ENCODE assay signal across 28 mouse cellular contexts in the genomic region with DNA sequence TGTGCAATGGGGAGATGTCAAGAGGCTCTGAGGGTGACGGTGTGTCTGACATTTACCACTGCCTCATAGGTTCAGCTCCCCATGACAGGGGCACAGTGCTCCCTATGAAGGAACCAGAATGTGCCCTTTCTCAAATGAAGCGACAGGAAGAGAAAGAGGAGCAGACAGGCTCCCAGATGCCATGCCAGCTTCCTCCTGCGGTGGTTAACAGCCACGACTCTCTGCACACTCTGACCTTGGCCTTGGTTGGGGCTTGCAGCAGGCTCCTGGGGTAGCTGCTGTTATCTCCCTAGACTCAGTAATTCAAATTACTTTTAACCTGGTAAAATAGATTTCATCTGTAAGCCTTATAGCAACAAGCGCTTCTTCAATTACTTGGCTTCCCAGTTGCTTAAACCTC.
DNase-seq lines count a peak whose midpoint lies in the region; ATAC-seq and TF ChIP-seq lines count a peak whose summit lies in the region.
"Had no signal": no experiment of that assay in that cellular context is flagged by ENCODE, and none has a peak within 500 bp of the region (broad histone marks: within the 10 kb centered on the region; RNA-seq: fewer than 3 reads in every experiment).

No protein-coding gene starts in this region.

- TF ChIP-seq EP300 in heart, adult 2 months (IDR thresholded peaks at IDR 0.05; ENCODE audit: insufficient read depth, low read depth, low read length) = no peak

- H3K9ac ChIP-seq in heart, adult 2 months (ENCODE audit: low read depth, low read length) = no peak overlapping the region
- no peak overlapping the region for H3K9ac ChIP-seq in intestine, embryonic 16.5 days (ENCODE audit: low read depth, low read length)
- H3K9ac ChIP-seq in midbrain, embryonic 16.5 days (ENCODE audit: low read depth, low read length) = no peak overlapping the region
- H3K9ac ChIP-seq: embryonic facial prominence, embryonic 13.5 days; forebrain, embryonic 12.5 days; forebrain, embryonic 15.5 days; hindbrain, embryonic 13.5 days had no signal

- WGBS in heart, embryonic 10.5 days = 62% methylated on average over 5 of the region's 5 CpGs
- WGBS in heart, adult 2 months = 68% methylated on average over 5 of the region's 5 CpGs
- WGBS in intestine, embryonic 16.5 days = 60% methylated on average over 5 of the region's 5 CpGs
- 67% methylated on average over 5 of the region's 5 CpGs for WGBS in midbrain, embryonic 16.5 days

- H3K79me2 ChIP-seq in heart, adult 2 months (replicated peaks; ENCODE audit: control insufficient read depth, insufficient read depth, low read length) = peaks cover 5% of the 10 kb centered on the region

- no peak for TF ChIP-seq CTCF in heart, adult 2 months (IDR thresholded peaks at IDR 0.05)

- peaks cover 14% of the 10 kb centered on the region for H3K4me1 ChIP-seq in heart, embryonic 10.5 days
- H3K4me1 ChIP-seq in heart, adult 2 months (ENCODE audit: control insufficient read depth, insufficient read depth, low read length) = peaks cover 2% of the 10 kb centered on the region
- H3K4me1 ChIP-seq in intestine, embryonic 16.5 days (ENCODE audit: control insufficient read depth, insufficient read depth, low read length) = 0 out of 2 replicates have a peak, but pooled peaks cover 3% of the 10 kb centered on the region
- H3K4me1 ChIP-seq in midbrain, embryonic 16.5 days (ENCODE audit: control insufficient read depth, insufficient read depth, low read length) = peaks cover 14% of the 10 kb centered on the region

- no peak overlapping the region for H3K4me2 ChIP-seq in intestine, embryonic 16.5 days (ENCODE audit: low read depth, low read length)
- no peak overlapping the region for H3K4me2 ChIP-seq in midbrain, embryonic 16.5 days (ENCODE audit: low read length)
- H3K4me2 ChIP-seq: embryonic facial prominence, embryonic 13.5 days; forebrain, embryonic 12.5 days; forebrain, embryonic 15.5 days; hindbrain, embryonic 13.5 days had no signal

- no peak overlapping the region for H3K27ac ChIP-seq in heart, embryonic 10.5 days
- no peak overlapping the region for H3K27ac ChIP-seq in heart, adult 2 months
- no peak overlapping the region for H3K27ac ChIP-seq in intestine, embryonic 16.5 days (ENCODE audit: low read length)
- H3K27ac ChIP-seq in midbrain, embryonic 16.5 days (ENCODE audit: low read length) = no peak overlapping the region
- H3K27ac ChIP-seq: embryonic facial prominence, embryonic 10.5 days; embryonic facial prominence, embryonic 13.5 days; forebrain, embryonic 12.5 days; forebrain, embryonic 15.5 days; hindbrain, embryonic 10.5 days; hindbrain, embryonic 13.5 days; hindbrain, postnatal 0 days had no signal

- no peaks in the 10 kb centered on the region; the same call in 1 of the 2 replicates for H3K27me3 ChIP-seq in heart, embryonic 10.5 days (ENCODE audit: insufficient read depth, poor library complexity, severe bottlenecking)
- H3K27me3 ChIP-seq in heart, adult 2 months (ENCODE audit: control insufficient read depth, insufficient read depth, low read length) = no peaks in the 10 kb centered on the region
- no peaks in the 10 kb centered on the region for H3K27me3 ChIP-seq in intestine, embryonic 16.5 days (replicated peaks; ENCODE audit: control insufficient read depth, insufficient read depth, low read length)
- no peaks in the 10 kb centered on the region for H3K27me3 ChIP-seq in midbrain, embryonic 16.5 days (ENCODE audit: control insufficient read depth, insufficient read depth, low read depth, low read length)
- H3K27me3 ChIP-seq: CH12.LX; embryonic facial prominence, embryonic 13.5 days; forebrain, embryonic 12.5 days; forebrain, embryonic 15.5 days; hindbrain, embryonic 13.5 days; Patski had no signal

- no peaks in the 10 kb centered on the region for H3K9me3 ChIP-seq in heart, embryonic 10.5 days
- no peaks in the 10 kb centered on the region for H3K9me3 ChIP-seq in intestine, embryonic 16.5 days (ENCODE audit: control insufficient read depth, low read length)
- no peaks in the 10 kb centered on the region for H3K9me3 ChIP-seq in midbrain, embryonic 16.5 days (replicated peaks; ENCODE audit: control insufficient read depth, low read length, poor library complexity, severe bottlenecking)
- H3K9me3 ChIP-seq: embryonic facial prominence, embryonic 13.5 days; forebrain, embryonic 15.5 days; G1E; hindbrain, embryonic 13.5 days had no signal

- TF ChIP-seq POLR2A in heart, adult 2 months (IDR thresholded peaks at IDR 0.05; ENCODE audit: insufficient read depth, low read depth, low read length) = no peak

- no peaks in the 10 kb centered on the region; the same call in 1 of the 2 replicates for H3K36me3 ChIP-seq in heart, embryonic 10.5 days
- H3K36me3 ChIP-seq in heart, adult 2 months (ENCODE audit: control insufficient read depth, insufficient read depth, low read length) = no peaks in the 10 kb centered on the region
- H3K36me3 ChIP-seq in intestine, embryonic 16.5 days (ENCODE audit: control insufficient read depth, insufficient read depth, low read length) = no peaks in the 10 kb centered on the region
- no peaks in the 10 kb centered on the region for H3K36me3 ChIP-seq in midbrain, embryonic 16.5 days (ENCODE audit: control insufficient read depth, insufficient read depth, low read length)
- H3K36me3 ChIP-seq: embryonic facial prominence, embryonic 10.5 days; embryonic facial prominence, embryonic 13.5 days; forebrain, embryonic 12.5 days; forebrain, embryonic 15.5 days; G1E; hindbrain, embryonic 10.5 days; hindbrain, embryonic 13.5 days had no signal

- peak; percentile 45 to 75 for ATAC-seq in hematopoietic stem cell, adult 5-6 weeks (replicated peaks in 1 of 2; ENCODE audit: insufficient read depth in 1 of 2, low FRiP score in 2 of 2, low TSS enrichment in 1 of 2, low read depth in 1 of 2, poor library complexity in 2 of 2, severe bottlenecking in 2 of 2)
- no peak for ATAC-seq in intestine, embryonic 16.5 days
- no peak for ATAC-seq in midbrain, embryonic 16.5 days
- ATAC-seq: forebrain, embryonic 15.5 days; hindbrain, postnatal 0 days; inflammation-experienced regulatory T-cells, adult 6 months; intestine, postnatal 0 days; Patski had no signal

- DNase-seq in adrenal gland, adult 2 months = peak; percentile 70
- no peak for DNase-seq in adrenal gland, postnatal 4 days (ENCODE audit: low spot score in 2 of 2)
- DNase-seq in heart, embryonic 10.5 days (ENCODE audit: low spot score) = peak; percentile 55
- no peak for DNase-seq in heart, adult 2 months
- DNase-seq in adrenal gland, postnatal 25 days = peak; percentile 51
- DNase-seq: B cell, adult 2 months; cerebellum, adult 18-20 months; cerebellum, adult 9-11 months; cerebellum, postnatal 25 days; embryo, embryonic 11 days; gastrocnemius, postnatal 25 days; kidney, adult 2 months had no signal

- no peak overlapping the region for H3K4me3 ChIP-seq in heart, embryonic 10.5 days
- no peak overlapping the region for H3K4me3 ChIP-seq in heart, adult 2 months
- no peak overlapping the region for H3K4me3 ChIP-seq in intestine, embryonic 16.5 days (ENCODE audit: low read length)
- no peak overlapping the region for H3K4me3 ChIP-seq in midbrain, embryonic 16.5 days (ENCODE audit: low read depth, low read length)
- H3K4me3 ChIP-seq: embryonic facial prominence, embryonic 10.5 days; embryonic facial prominence, embryonic 13.5 days; erythroblast, embryonic 14.5 days; forebrain, embryonic 12.5 days; forebrain, embryonic 15.5 days; hindbrain, embryonic 10.5 days; hindbrain, embryonic 13.5 days had no signal

- intact Hi-C loops in heart, adult 2 months (cut with DNase I) = no loop called here

Comparison
In these comparisons a context has a peak if more than half of its experiments do, and no peak if none do; other contexts are left out.
1. DNase-seq: peak in adrenal gland, adult 2 months (single experiment), heart, embryonic 10.5 days (single experiment) and adrenal gland, postnatal 25 days (single experiment); none in adrenal gland, postnatal 4 days (0 of 2) and heart, adult 2 months (0 of 2).
2. ATAC-seq: peak in hematopoietic stem cell, adult 5-6 weeks (2 of 2); none in intestine, embryonic 16.5 days (single experiment) and midbrain, embryonic 16.5 days (single experiment).